Mouse (Mus musculus): Measurements from ENCODE around the gene Nr4a1. TPM values are rescaled to one million over a fixed set of nuclear protein-coding genes. Genes with fewer than 3 reads are reported as not detected.

Nr4a1 gene
- polyA plus RNA-seq, 1 experiment = 51.4 TPM

GRCm38 (mm10) chr15:101279430-101279999 is 25.4 kb downstream of the Nr4a1 start:
- Histone ChIP-seq H3K27me3 (ENCODE audit: control insufficient read depth, insufficient read depth, low read length) (no peaks in the 10 kb centered on the region), H3K4me1 (ENCODE audit: control insufficient read depth, insufficient read depth, low read length) (peaks cover 5% of the 10 kb centered on the region), H3K27ac (ENCODE audit: control insufficient read depth, insufficient read depth, low read depth, low read length) (peak overlapping the region; percentile 15; the same call in 1 of the 2 replicates), H3K36me3 (ENCODE audit: control insufficient read depth, insufficient read depth, low read length) (no peaks in the 10 kb centered on the region), H3K4me3 (ENCODE audit: control insufficient read depth, low read depth, low read length) (no peak overlapping the region)
- TF ChIP-seq CTCF (IDR thresholded peaks at IDR 0.05; ENCODE audit: control insufficient read depth, insufficient read depth, insufficient replicate concordance, low read depth, low read length) (no peak), POLR2A (IDR thresholded peaks at IDR 0.05; ENCODE audit: control insufficient read depth, low read depth, low read length) (no peak)

GRCm38 (mm10) chr15:101282471-101282870 is 28.4 kb downstream of the Nr4a1 start:
- peaks cover 9% of the 10 kb centered on the region for H3K4me1 ChIP-seq (ENCODE audit: control insufficient read depth, insufficient read depth, low read length)

GRCm38 (mm10) chr15:101283183-101283910 is 29.3 kb downstream of the Nr4a1 start:
- no peak overlapping the region for H3K27ac ChIP-seq (ENCODE audit: control insufficient read depth, insufficient read depth, low read depth, low read length)
- peaks cover 7% of the 10 kb centered on the region for H3K4me1 ChIP-seq (ENCODE audit: control insufficient read depth, insufficient read depth, low read length)
- peaks cover 2% of the 10 kb centered on the region for H3K36me3 ChIP-seq (ENCODE audit: control insufficient read depth, insufficient read depth, low read length)

More at GRCm38 (mm10) chr15:101282471-101282870, 28.4 kb downstream of the Nr4a1 start:
- Histone ChIP-seq H3K27me3 (ENCODE audit: control insufficient read depth, insufficient read depth, low read length) (no peaks in the 10 kb centered on the region), H3K27ac (ENCODE audit: control insufficient read depth, insufficient read depth, low read depth, low read length) (no peak overlapping the region), H3K36me3 (ENCODE audit: control insufficient read depth, insufficient read depth, low read length) (peaks cover 2% of the 10 kb centered on the region), H3K4me3 (ENCODE audit: control insufficient read depth, low read depth, low read length) (no peak overlapping the region)
- TF ChIP-seq POLR2A (IDR thresholded peaks at IDR 0.05; ENCODE audit: control insufficient read depth, low read depth, low read length) (no peak), CTCF (IDR thresholded peaks at IDR 0.05; ENCODE audit: control insufficient read depth, insufficient read depth, insufficient replicate concordance, low read depth, low read length) (no peak)

GRCm38 (mm10) chr15:101283911-101284750 is 30.1 kb downstream of the Nr4a1 start, which contains the start of gene Atg101:
Atg101 (plus strand) TSS chr15:101284272.
- Histone ChIP-seq H3K27ac (ENCODE audit: control insufficient read depth, insufficient read depth, low read depth, low read length) (peak within 1 kb of the TSS; percentile 86), H3K4me3 (ENCODE audit: control insufficient read depth, low read depth, low read length) (peak within 1 kb of the TSS; percentile 95), H3K36me3 (ENCODE audit: control insufficient read depth, insufficient read depth, low read length) (peaks cover 2% of the 10 kb centered on the region), H3K4me1 (ENCODE audit: control insufficient read depth, insufficient read depth, low read length) (peaks cover 5% of the 10 kb centered on the region), H3K27me3 (ENCODE audit: control insufficient read depth, insufficient read depth, low read length) (no peaks in the 10 kb centered on the region)
- peak; percentile 96 for TF ChIP-seq CTCF (IDR thresholded peaks at IDR 0.05; ENCODE audit: control insufficient read depth, insufficient read depth, insufficient replicate concordance, low read depth, low read length)
- TF ChIP-seq POLR2A (IDR thresholded peaks at IDR 0.05; ENCODE audit: control insufficient read depth, low read depth, low read length) = peak; percentile 91

More at GRCm38 (mm10) chr15:101283183-101283910, 29.3 kb downstream of the Nr4a1 start:
- Histone ChIP-seq H3K27me3 (ENCODE audit: control insufficient read depth, insufficient read depth, low read length) (no peaks in the 10 kb centered on the region), H3K4me3 (ENCODE audit: control insufficient read depth, low read depth, low read length) (peak overlapping the region; percentile 95)
- no peak for TF ChIP-seq POLR2A (IDR thresholded peaks at IDR 0.05; ENCODE audit: control insufficient read depth, low read depth, low read length)
- TF ChIP-seq CTCF (IDR thresholded peaks at IDR 0.05; ENCODE audit: control insufficient read depth, insufficient read depth, insufficient replicate concordance, low read depth, low read length) = peak; percentile 12; the same call in 1 of the 2 replicates

- TF ChIP-seq POLR2A (IDR thresholded peaks at IDR 0.05; ENCODE audit: control insufficient read depth, low read depth, low read length) (no peak), CTCF (IDR thresholded peaks at IDR 0.05; ENCODE audit: control insufficient read depth, insufficient read depth, insufficient replicate concordance, low read depth, low read length) (peak; percentile 53; the same call in 1 of the 2 replicates)
- Histone ChIP-seq H3K36me3 (ENCODE audit: control insufficient read depth, insufficient read depth, low read length) (peaks cover 2% of the 10 kb centered on the region), H3K4me1 (ENCODE audit: control insufficient read depth, insufficient read depth, low read length) (peaks cover 5% of the 10 kb centered on the region), H3K27me3 (ENCODE audit: control insufficient read depth, insufficient read depth, low read length) (no peaks in the 10 kb centered on the region), H3K27ac (ENCODE audit: control insufficient read depth, insufficient read depth, low read depth, low read length) (no peak overlapping the region), H3K4me3 (ENCODE audit: control insufficient read depth, low read depth, low read length) (no peak overlapping the region)
Observed at GRCm38 (mm10) chr15:101286129-101286770, 32.2 kb downstream of the Nr4a1 start.

- Histone ChIP-seq H3K27ac (ENCODE audit: control insufficient read depth, insufficient read depth, low read depth, low read length) (no peak overlapping the region), H3K4me1 (ENCODE audit: control insufficient read depth, insufficient read depth, low read length) (peaks cover 5% of the 10 kb centered on the region), H3K4me3 (ENCODE audit: control insufficient read depth, low read depth, low read length) (no peak overlapping the region), H3K36me3 (ENCODE audit: control insufficient read depth, insufficient read depth, low read length) (peaks cover 2% of the 10 kb centered on the region), H3K27me3 (ENCODE audit: control insufficient read depth, insufficient read depth, low read length) (no peaks in the 10 kb centered on the region)
- no peak for TF ChIP-seq POLR2A (IDR thresholded peaks at IDR 0.05; ENCODE audit: control insufficient read depth, low read depth, low read length)
Observed at GRCm38 (mm10) chr15:101287361-101287760, 33.3 kb downstream of the Nr4a1 start.

All from testis, adult 2 months (tissue).